Mouse (Mus musculus): ENCODE measurements at regions not wholly inside any gene's neighbourhood (a gene's known extent, or its start where the extent isn't known, plus 50 kb on each side); places are given as distances from the start of the nearest gene placed in this dataset.

- no peak for TF ChIP-seq CTCF (IDR thresholded peaks at IDR 0.05; ENCODE audit: low read depth)
- TF ChIP-seq EP300 (IDR thresholded peaks at IDR 0.05; ENCODE audit: low read depth): no peak
Observed at GRCm38 (mm10) chr12:104637046-104638032, 114.4 kb downstream of the Dicer1 start.

Data from liver, postnatal 0 days (tissue).